14 mouse cellular contexts compared by ENCODE assay signal in the genomic region with DNA sequence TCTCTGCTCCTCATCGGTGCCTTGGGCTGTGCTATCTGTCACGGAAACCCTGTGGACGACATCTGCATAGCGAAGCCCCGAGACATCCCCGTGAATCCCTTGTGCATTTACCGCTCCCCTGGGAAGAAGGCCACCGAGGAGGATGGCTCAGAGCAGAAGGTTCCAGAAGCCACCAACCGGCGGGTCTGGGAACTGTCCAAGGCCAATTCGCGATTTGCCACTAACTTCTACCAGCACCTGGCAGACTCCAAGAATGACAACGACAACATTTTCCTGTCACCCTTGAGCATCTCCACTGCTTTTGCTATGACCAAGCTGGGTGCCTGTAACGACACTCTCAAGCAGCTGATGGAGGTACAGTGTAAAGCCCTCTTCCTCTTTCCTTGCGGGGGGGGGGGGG.
"Had no signal": no experiment of that assay in that cellular context is flagged by ENCODE, and none has a peak within 500 bp of the region (broad histone marks: within the 10 kb centered on the region; RNA-seq: fewer than 3 reads in every experiment).

No protein-coding gene starts in this region.

- H3K4me1 ChIP-seq: midbrain, embryonic 10.5 days; neural tube, embryonic 12.5 days had no signal

- H3K27me3 ChIP-seq: neural tube, embryonic 12.5 days had no signal

- H3K4me2 ChIP-seq: lung, embryonic 14.5 days; neural tube, embryonic 12.5 days had no signal

- H3K9ac ChIP-seq: lung, embryonic 14.5 days; neural tube, embryonic 12.5 days had no signal

- H3K4me3 ChIP-seq: limb, embryonic 10.5 days; midbrain, embryonic 10.5 days; neural tube, embryonic 12.5 days had no signal

- H3K36me3 ChIP-seq: limb, embryonic 10.5 days; midbrain, embryonic 10.5 days; neural tube, embryonic 12.5 days had no signal

- H3K9me3 ChIP-seq: limb, embryonic 10.5 days; midbrain, embryonic 10.5 days; neural tube, embryonic 12.5 days had no signal

- DNase-seq: kidney, adult 9 months; kidney, postnatal 10 days; lung, embryonic 14.5 days; lung, postnatal 10 days; lung, postnatal 4 days; midbrain, embryonic 14.5 days; retina, postnatal 1 day; right cerebral cortex, postnatal 4 days; spleen, adult 18-20 months; thymus, adult 18-20 months; thymus, postnatal 14 days had no signal

- H3K27ac ChIP-seq: limb, embryonic 10.5 days; midbrain, embryonic 10.5 days; neural tube, embryonic 12.5 days had no signal
